Mouse (Mus musculus) heart, adult 11 months (tissue): Measurements from ENCODE around the gene Zfp248.

Experiments used
- DNase-seq: peaks from one replicate; pipeline ENCODE4 v3.0.0; 2022

The Zfp248 gene

GRCm38 (mm10) chr6:118455042-118455631 lies at the start of gene Zfp248:
Gene Zfp248, minus strand, starts transcription at chr6:118455528.
- peak; percentile 99 for DNase-seq

- DNase-seq, result no peak
These were observed 43.7 kb upstream of the Zfp248 start for GRCm38 (mm10) chr6:118499010-118499409.

GRCm38 (mm10) chr6:118482125-118482524 lies 26.8 kb upstream of the Zfp248 start:
- peak; percentile 43 for DNase-seq

- peak; percentile 99 for DNase-seq
These were observed 23.8 kb upstream of the Zfp248 start, which contains the start of gene Zfp9 for GRCm38 (mm10) chr6:118478957-118479708. Gene Zfp9, minus strand, starts transcription at chr6:118479320.

GRCm38 (mm10) chr6:118477875-118478785 lies 22.8 kb upstream of the Zfp248 start:
- no peak for DNase-seq

GRCm38 (mm10) chr6:118462069-118462705 lies 6.9 kb upstream of the Zfp248 start:
- peak; percentile 78 for DNase-seq

- no peak for DNase-seq
These were observed 2.4 kb upstream of the Zfp248 start for GRCm38 (mm10) chr6:118457726-118458125.

GRCm38 (mm10) chr6:118454452-118454851 lies 876 bp downstream of the Zfp248 start:
- DNase-seq, result no peak

- peak; percentile 36 for DNase-seq
These were observed 23.8 kb downstream of the Zfp248 start for GRCm38 (mm10) chr6:118431502-118431901.

GRCm38 (mm10) chr6:118426666-118427065 lies 28.7 kb downstream of the Zfp248 start:
- peak; percentile 3 for DNase-seq

GRCm38 (mm10) chr6:118419050-118419920 lies 36.0 kb downstream of the Zfp248 start, which contains the start of gene Bms1:
Gene Bms1, minus strand, starts transcription at chr6:118419474.
- peak; percentile 99 for DNase-seq

GRCm38 (mm10) chr6:118410428-118410827 lies 44.9 kb downstream of the Zfp248 start:
- DNase-seq, result peak; percentile 25

GRCm38 (mm10) chr6:118408510-118408909 lies 46.8 kb downstream of the Zfp248 start:
- DNase-seq, result no peak

- no peak for DNase-seq
These were observed 48.9 kb downstream of the Zfp248 start for GRCm38 (mm10) chr6:118406421-118406820.

GRCm38 (mm10) chr6:118390746-118391145 lies 64.6 kb downstream of the Zfp248 start:
- DNase-seq, result peak; percentile 37

- DNase-seq, result no peak
These were observed 69.4 kb downstream of the Zfp248 start for GRCm38 (mm10) chr6:118385962-118386361.

GRCm38 (mm10) chr6:118381234-118381633 lies 74.1 kb downstream of the Zfp248 start:
- DNase-seq, result peak; percentile 76

GRCm38 (mm10) chr6:118380630-118381029 lies 74.7 kb downstream of the Zfp248 start:
- DNase-seq, result peak; percentile 56

GRCm38 (mm10) chr6:118379451-118380167 lies 75.7 kb downstream of the Zfp248 start:
- DNase-seq, result peak; percentile 93

GRCm38 (mm10) chr6:118377611-118378010 lies 77.7 kb downstream of the Zfp248 start:
- no peak for DNase-seq
